Mouse (Mus musculus) midbrain, embryonic 10.5 days (tissue): Measurements from ENCODE around the gene Slc38a9. TPM values are rescaled to one million over a fixed set of nuclear protein-coding genes. Genes with fewer than 3 reads are reported as not detected.

ENCODE experiments used
- DNase-seq: peaks from one replicate; pipeline ENCODE4 v3.0.0-alpha.2; 2017; ENCODE audit warnings: low spot score
- H3K27ac ChIP-seq: fragments of 300-500 bp; sonication (generic); replicated peaks from 2 replicates; pipeline ENCODE4 v1.5.1; 2016; ENCODE audit warnings: mild to moderate bottlenecking
- H3K27me3 ChIP-seq: fragments of 300-500 bp; sonication (generic); 2 replicates; pipeline ENCODE4 v1.6.1; 2016; ENCODE audit warnings: low read depth, mild to moderate bottlenecking; ENCODE audit not compliant: poor library complexity, severe bottlenecking
- H3K36me3 ChIP-seq: fragments of 300-500 bp; sonication (generic); 2 replicates; pipeline ENCODE4 v1.6.1; 2016; ENCODE audit warnings: mild to moderate bottlenecking, moderate library complexity
- H3K4me1 ChIP-seq: fragments of 300-500 bp; sonication (generic); 2 replicates; pipeline ENCODE4 v1.6.1; 2016
- H3K4me3 ChIP-seq: fragments of 300-500 bp; sonication (generic); 2 replicates; pipeline ENCODE4 v1.5.1; 2016; ENCODE audit warnings: mild to moderate bottlenecking, moderate library complexity
- H3K9me3 ChIP-seq: fragments of 300-500 bp; sonication (generic); replicated peaks from 2 replicates; pipeline ENCODE4 v1.6.1; 2016; ENCODE audit warnings: mild to moderate bottlenecking
- WGBS: fragments of 180-500 bp; shearing (Covaris S2); methylation state at CpG from one replicate; pipeline ENCODE4 v1.1.7; 2016; 5-methylcytosine and 5-hydroxymethylcytosine counted together
- polyA plus RNA-seq: library from polyadenylated mRNA; unstranded; fragments of >200 nt; fragmentation: Nextera tagmentation; extraction: Ambion mirVana; gene quantifications from 2 replicates; pipeline ENCODE4 v1.2.1, GENCODE M21; 2016

Gene Slc38a9
- polyA plus RNA-seq, 1 experiment from 2014 or later = 15.5 TPM

DNA sequence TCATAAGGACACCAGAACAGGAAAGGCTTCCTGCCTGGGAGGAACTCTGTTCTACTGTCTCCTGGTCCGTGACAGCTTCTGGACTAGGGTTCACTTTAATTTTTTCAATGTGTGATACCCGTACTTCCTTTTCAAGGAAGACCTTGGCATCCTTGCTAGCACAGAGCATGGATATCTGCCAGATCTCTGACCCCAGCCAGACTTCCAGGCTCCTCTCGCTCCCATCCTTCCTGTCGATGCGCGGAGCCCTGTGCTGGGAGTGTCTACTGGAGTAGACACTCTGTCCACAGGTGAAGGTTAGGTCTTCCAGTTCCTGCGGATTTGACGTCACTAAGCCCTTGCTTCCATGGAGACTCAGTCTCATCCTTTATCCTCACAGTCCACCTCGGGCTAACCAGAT is 93.0 kb downstream of the Slc38a9 start:
- H3K27me3 ChIP-seq = no peaks in the 10 kb centered on the region
- H3K4me3 ChIP-seq = no peak overlapping the region
- H3K4me1 ChIP-seq = peaks cover 27% of the 10 kb centered on the region
- H3K36me3 ChIP-seq = no peaks in the 10 kb centered on the region
- no peaks in the 10 kb centered on the region for H3K9me3 ChIP-seq
- 91% methylated on average over 9 of the region's 9 CpGs for WGBS
- no peak overlapping the region for H3K27ac ChIP-seq
- DNase-seq = no peak

- Histone ChIP-seq H3K4me3 (no peak overlapping the region), H3K27ac (no peak overlapping the region), H3K27me3 (no peaks in the 10 kb centered on the region), H3K4me1 (peaks cover 30% of the 10 kb centered on the region), H3K9me3 (no peaks in the 10 kb centered on the region), H3K36me3 (no peaks in the 10 kb centered on the region)
- no peak for DNase-seq
- WGBS = 62% methylated on average over 4 of the region's 4 CpGs
Observed at GRCm38 (mm10) chr13:112754871-112755270, 94.3 kb downstream of the Slc38a9 start.

DNA sequence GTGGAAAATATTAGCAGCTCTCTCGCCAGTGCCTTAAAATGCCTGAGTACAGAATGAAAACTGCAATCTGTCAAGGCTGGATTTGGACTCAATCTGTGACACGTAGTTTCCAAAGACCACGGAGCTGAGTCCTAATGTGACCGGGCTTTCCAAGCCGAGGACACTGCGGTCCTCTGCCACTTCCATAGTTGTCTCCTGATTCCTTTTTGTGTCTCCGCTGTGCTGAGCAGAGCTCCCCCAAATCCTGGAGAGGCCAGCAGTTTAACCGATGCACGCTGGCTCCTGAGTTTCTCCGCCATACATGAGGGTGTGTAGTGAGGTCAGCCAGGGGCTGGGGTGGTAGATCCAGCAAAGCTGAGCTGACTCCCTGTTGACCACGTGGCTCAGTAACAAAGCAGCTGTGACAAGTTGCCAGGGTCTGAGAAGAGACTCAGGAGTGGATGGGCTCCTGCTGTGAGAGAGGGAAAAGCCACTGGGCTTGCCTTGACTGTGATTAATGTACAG is 95.0 kb downstream of the Slc38a9 start:
- peak overlapping the region; percentile 69 for H3K27ac ChIP-seq
- H3K36me3 ChIP-seq = no peaks in the 10 kb centered on the region
- DNase-seq = no peak
- H3K9me3 ChIP-seq = no peaks in the 10 kb centered on the region
- no peak overlapping the region for H3K4me3 ChIP-seq
- no peaks in the 10 kb centered on the region for H3K27me3 ChIP-seq
- 72% methylated on average over 11 of the region's 11 CpGs for WGBS
- H3K4me1 ChIP-seq = peaks cover 33% of the 10 kb centered on the region

DNA sequence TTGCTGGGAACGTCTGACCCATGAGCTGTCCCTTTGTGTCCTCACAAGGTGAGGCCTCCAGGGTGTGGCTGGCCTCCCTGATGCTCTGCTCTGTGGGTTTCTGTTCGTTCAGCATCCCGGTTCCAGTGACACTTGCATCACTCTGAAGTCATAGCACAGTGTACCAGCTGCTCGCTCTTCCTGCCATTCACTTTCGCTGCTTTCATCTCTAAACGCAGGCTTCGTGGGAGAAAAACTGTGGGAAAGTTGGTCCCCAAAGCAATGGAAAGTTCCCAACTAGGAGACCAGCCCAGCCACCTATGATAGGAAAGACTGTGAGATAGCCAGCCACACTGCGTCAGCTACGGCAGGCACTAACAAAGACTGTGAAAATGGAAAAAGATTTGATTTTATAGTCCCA is 96.8 kb downstream of the Slc38a9 start:
- WGBS = 92% methylated on average over 9 of the region's 9 CpGs
- Histone ChIP-seq H3K9me3 (no peaks in the 10 kb centered on the region), H3K27ac (no peak overlapping the region), H3K4me3 (no peak overlapping the region), H3K4me1 (peaks cover 19% of the 10 kb centered on the region), H3K36me3 (no peaks in the 10 kb centered on the region), H3K27me3 (no peaks in the 10 kb centered on the region)
- no peak for DNase-seq

GRCm38 (mm10) chr13:112758546-112759090 is 98.1 kb downstream of the Slc38a9 start:
- no peaks in the 10 kb centered on the region for H3K27me3 ChIP-seq
- DNase-seq = no peak
- WGBS = 86% methylated on average over 6 of the region's 6 CpGs
- H3K4me1 ChIP-seq = peaks cover 17% of the 10 kb centered on the region
- no peaks in the 10 kb centered on the region for H3K9me3 ChIP-seq
- H3K27ac ChIP-seq = no peak overlapping the region
- H3K4me3 ChIP-seq = no peak overlapping the region
- H3K36me3 ChIP-seq = no peaks in the 10 kb centered on the region

DNA sequence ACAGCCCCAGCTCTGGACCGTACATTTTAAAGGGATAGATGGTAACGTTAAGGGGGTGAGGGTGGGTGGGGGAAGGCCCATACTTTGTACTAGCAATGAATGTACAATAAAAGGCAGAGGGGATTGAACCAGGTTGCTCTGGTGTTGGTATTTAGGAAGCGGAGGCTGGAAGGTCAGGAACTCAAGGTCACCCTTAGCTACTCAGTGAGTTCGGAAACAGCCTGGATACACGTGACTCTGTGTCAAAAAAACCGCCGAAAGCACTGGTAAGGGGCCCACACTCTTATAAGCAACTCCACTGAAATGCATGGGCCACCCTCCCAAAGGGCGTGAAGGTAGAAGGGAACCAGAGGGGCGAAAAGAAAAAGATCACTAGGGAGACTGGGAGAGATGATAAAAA is 98.8 kb downstream of the Slc38a9 start:
- no peaks in the 10 kb centered on the region for H3K9me3 ChIP-seq
- H3K4me1 ChIP-seq = peaks cover 17% of the 10 kb centered on the region
- H3K27me3 ChIP-seq = no peaks in the 10 kb centered on the region
- DNase-seq = no peak
- no peaks in the 10 kb centered on the region for H3K36me3 ChIP-seq
- WGBS = 82% methylated on average over 9 of the region's 9 CpGs
- H3K27ac ChIP-seq = no peak overlapping the region
- H3K4me3 ChIP-seq = no peak overlapping the region

DNA sequence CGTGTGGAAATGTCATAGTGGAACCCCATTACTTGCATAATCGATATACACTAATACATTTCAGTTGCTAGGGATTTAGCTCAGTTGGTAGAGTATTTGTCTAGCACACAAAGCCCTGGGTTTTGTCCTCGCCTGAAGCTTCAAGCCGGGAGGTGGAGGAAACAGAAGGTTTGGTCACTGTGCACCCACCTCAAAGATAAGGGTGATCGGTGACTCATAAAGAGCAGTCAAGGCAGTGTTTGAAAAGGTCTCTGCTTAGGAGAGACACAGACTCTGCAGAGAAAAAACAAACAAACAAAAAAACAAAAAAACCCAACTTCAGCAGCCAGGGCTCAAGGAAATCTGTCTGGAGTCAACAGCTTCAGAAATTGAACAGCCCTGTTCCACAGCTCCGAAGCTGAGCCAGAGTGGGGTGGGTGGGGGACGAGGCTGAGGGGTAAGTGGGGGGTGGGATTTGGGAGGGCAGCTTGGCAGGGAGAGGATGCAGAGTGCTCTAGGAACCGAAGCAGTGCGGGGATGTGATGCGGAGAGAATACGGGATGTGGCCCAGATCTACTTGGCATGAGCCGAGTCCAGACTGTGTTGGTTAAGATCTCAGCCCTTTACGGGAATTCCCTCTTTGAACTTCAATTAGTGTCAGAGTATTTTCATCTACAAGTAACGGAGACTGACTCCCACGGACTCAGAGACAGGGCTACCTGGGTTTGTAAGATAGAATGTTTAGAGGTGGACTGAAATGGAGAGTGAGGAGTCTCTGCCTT is 99.4 kb downstream of the Slc38a9 start:
- Histone ChIP-seq H3K9me3 (no peaks in the 10 kb centered on the region), H3K4me3 (no peak overlapping the region), H3K4me1 (peaks cover 15% of the 10 kb centered on the region), H3K27ac (no peak overlapping the region; the same call in 1 of the 2 replicates), H3K36me3 (no peaks in the 10 kb centered on the region), H3K27me3 (no peaks in the 10 kb centered on the region)
- 82% methylated on average over 15 of the region's 15 CpGs for WGBS
- DNase-seq = no peak

GRCm38 (mm10) chr13:112760538-112760881 is 100.0 kb downstream of the Slc38a9 start:
- Histone ChIP-seq H3K27me3 (no peaks in the 10 kb centered on the region), H3K9me3 (no peaks in the 10 kb centered on the region), H3K4me3 (no peak overlapping the region), H3K36me3 (no peaks in the 10 kb centered on the region), H3K4me1 (peaks cover 10% of the 10 kb centered on the region), H3K27ac (no peak overlapping the region; the same call in 1 of the 2 replicates)
- 62% methylated on average over 1 of the region's 1 CpGs for WGBS
- no peak for DNase-seq

DNA sequence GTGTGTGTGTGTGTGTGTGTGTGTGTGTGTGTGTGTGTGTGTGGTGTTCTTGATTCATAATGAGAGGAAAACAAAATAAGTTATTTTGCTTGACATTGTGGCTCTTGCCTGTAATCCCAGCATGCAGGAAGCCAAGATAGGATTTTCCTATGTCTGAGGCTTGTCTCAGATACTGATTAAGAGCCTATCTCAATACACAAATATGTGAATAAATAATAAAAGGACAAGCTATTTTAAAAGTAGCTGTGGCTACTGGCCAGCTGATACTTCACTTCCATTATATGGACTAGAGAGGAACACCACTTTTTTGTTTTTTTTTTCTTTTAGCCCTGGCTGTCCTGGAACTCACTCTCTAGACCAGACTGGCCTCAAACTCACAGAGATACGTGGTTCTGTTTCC is 101.2 kb downstream of the Slc38a9 start:
- DNase-seq = no peak
- no peaks in the 10 kb centered on the region for H3K36me3 ChIP-seq
- no peak overlapping the region for H3K27ac ChIP-seq
- H3K9me3 ChIP-seq = peaks cover 7% of the 10 kb centered on the region; the same call in 1 of the 2 replicates
- H3K4me1 ChIP-seq = peaks cover 5% of the 10 kb centered on the region
- H3K4me3 ChIP-seq = no peak overlapping the region
- H3K27me3 ChIP-seq = no peaks in the 10 kb centered on the region
- WGBS = 82% methylated on average over 1 of the region's 1 CpGs

- 78% methylated on average over 4 of the region's 4 CpGs for WGBS
- H3K27me3 ChIP-seq = no peaks in the 10 kb centered on the region
- DNase-seq = no peak
- H3K4me1 ChIP-seq = peaks cover 5% of the 10 kb centered on the region
- H3K27ac ChIP-seq = no peak overlapping the region
- no peaks in the 10 kb centered on the region for H3K36me3 ChIP-seq
- no peak overlapping the region for H3K4me3 ChIP-seq
- H3K9me3 ChIP-seq = peaks cover 14% of the 10 kb centered on the region
Observed at GRCm38 (mm10) chr13:112762548-112762947, 102.0 kb downstream of the Slc38a9 start.

- H3K36me3 ChIP-seq = no peaks in the 10 kb centered on the region
- peaks cover 5% of the 10 kb centered on the region for H3K4me1 ChIP-seq
- H3K4me3 ChIP-seq = no peak overlapping the region
- peaks cover 20% of the 10 kb centered on the region for H3K9me3 ChIP-seq
- H3K27ac ChIP-seq = no peak overlapping the region
- no peak for DNase-seq
- no peaks in the 10 kb centered on the region for H3K27me3 ChIP-seq
- 88% methylated on average over 10 of the region's 10 CpGs for WGBS
Observed at GRCm38 (mm10) chr13:112763531-112764091, 103.1 kb downstream of the Slc38a9 start.

GRCm38 (mm10) chr13:112764556-112764955 is 104.0 kb downstream of the Slc38a9 start:
- DNase-seq = no peak
- Histone ChIP-seq H3K4me3 (no peak overlapping the region), H3K27ac (no peak overlapping the region), H3K4me1 (peaks cover 5% of the 10 kb centered on the region), H3K36me3 (no peaks in the 10 kb centered on the region), H3K27me3 (no peaks in the 10 kb centered on the region), H3K9me3 (peaks cover 20% of the 10 kb centered on the region)
- WGBS = 90% methylated on average over 5 of the region's 5 CpGs

GRCm38 (mm10) chr13:112765654-112766053 is 105.1 kb downstream of the Slc38a9 start:
- Histone ChIP-seq H3K9me3 (peaks cover 20% of the 10 kb centered on the region), H3K4me1 (peaks cover 6% of the 10 kb centered on the region), H3K27me3 (no peaks in the 10 kb centered on the region), H3K4me3 (no peak overlapping the region), H3K36me3 (no peaks in the 10 kb centered on the region), H3K27ac (no peak overlapping the region)
- DNase-seq = no peak
- 86% methylated on average over 3 of the region's 3 CpGs for WGBS
